Mouse (Mus musculus) olfactory bulb, adult 2 months (tissue): ENCODE data around the gene Elfn2.

ENCODE experiments used
- CTCF ChIP-seq: fragments of 200-500 bp; IDR thresholded peaks from 2 replicates; pipeline ENCODE4 v1.5.1; 2012; ENCODE audit warnings: low read depth, mild to moderate bottlenecking, low read length, moderate library complexity; ENCODE audit not compliant: insufficient read depth
- POLR2A ChIP-seq: fragments of 200-500 bp; IDR thresholded peaks from 2 replicates; pipeline ENCODE4 v1.6.1; 2012; ENCODE audit warnings: mild to moderate bottlenecking, low read depth, low read length, moderate library complexity; ENCODE audit not compliant: insufficient read depth

DNA sequence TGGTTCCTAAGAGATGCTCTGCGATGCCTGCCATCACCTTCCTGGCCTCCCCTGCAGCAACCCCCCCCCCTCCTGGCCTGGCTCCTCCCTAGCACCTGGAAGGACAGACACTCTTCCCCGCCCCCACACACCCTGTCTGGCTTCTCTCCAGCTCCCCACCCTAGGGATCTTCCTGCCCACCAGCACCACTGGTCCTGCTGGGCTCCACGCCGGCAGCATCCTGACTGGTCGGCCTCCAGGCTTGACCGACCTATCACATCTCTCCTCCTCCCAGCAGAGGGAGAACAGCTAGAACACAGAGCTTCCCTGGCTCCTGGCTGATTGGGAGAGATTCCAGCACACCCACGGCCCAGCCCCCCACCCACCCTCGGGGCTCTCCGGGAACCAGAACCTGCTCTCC is 34.5 kb downstream of the Elfn2 start:
- TF ChIP-seq POLR2A (no peak), CTCF (no peak)
